Mouse (Mus musculus) lung, postnatal 0 days (tissue): ENCODE data around the gene Olfr1510.

ENCODE experiments used
- CTCF ChIP-seq: IDR thresholded peaks from 2 replicates; pipeline ENCODE4 v1.5.1; 2016; ENCODE audit warnings: antibody characterized with exemption, mild to moderate bottlenecking
- EP300 ChIP-seq: IDR thresholded peaks from 2 replicates; pipeline ENCODE4 v1.6.1; 2016; ENCODE audit warnings: antibody characterized with exemption, mild to moderate bottlenecking, control low read depth

GRCm38 (mm10) chr14:52442690-52443089 is 28.5 kb upstream of the Olfr1510 start, which contains the start of gene Olfr1509:
- TF ChIP-seq CTCF (no peak), EP300 (no peak)
